Mouse (Mus musculus) frontal cortex, adult 2 months (tissue): ENCODE measurements at regions not wholly inside any gene's neighbourhood (a gene's known extent, or its start where the extent isn't known, plus 50 kb on each side); places are given as distances from the start of the nearest gene placed in this dataset.

Source experiments
- DNase-seq, 2 experiments: peaks; one replicate each; pipeline ENCODE4 v3.0.0; 2022; ENCODE audit warnings: low spot score in 1 of 2; ENCODE audit errors: extremely low spot score in 1 of 2

DNA sequence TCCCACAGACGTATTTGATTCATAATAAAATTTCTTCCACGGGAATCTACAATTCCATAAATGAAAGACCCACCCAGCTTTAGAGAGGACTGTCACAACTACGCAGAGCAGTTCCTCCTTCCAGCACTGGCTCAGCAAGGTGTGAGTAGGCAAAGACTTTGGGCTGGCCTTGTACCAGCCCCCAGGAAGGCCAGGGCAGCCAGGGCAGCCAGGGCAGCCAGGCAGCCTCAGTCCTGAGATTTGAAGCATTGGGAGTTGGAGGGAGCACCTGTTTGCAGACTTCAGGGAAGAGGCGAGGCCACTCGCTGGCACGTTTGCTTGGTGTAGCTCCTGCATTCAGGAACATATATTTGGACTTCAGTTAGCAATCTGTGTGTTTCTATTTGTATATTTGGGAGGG is 70.0 kb upstream of the Spaca7 start:
- DNase-seq: no peak

DNA sequence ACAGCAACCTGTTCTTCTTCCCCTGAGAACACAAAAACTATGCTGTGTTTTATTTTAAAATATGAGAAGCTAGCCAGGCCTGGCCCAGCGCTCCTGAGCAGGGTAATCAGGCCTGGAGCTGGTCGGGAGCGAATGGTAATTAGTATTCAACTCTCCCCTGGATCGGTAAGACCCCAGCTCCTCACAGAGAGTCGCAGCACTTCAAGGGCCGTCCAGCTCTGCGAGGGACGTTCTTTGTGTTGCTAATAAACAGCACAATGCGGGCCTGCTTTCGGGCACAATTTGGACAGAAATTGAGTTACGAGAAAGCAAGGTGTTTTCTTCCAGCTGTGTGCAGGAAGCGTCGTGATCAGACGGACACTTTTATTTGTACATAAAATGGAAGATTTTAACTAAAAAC is 69.5 kb upstream of the Spaca7 start:
- DNase-seq: no peak

DNA sequence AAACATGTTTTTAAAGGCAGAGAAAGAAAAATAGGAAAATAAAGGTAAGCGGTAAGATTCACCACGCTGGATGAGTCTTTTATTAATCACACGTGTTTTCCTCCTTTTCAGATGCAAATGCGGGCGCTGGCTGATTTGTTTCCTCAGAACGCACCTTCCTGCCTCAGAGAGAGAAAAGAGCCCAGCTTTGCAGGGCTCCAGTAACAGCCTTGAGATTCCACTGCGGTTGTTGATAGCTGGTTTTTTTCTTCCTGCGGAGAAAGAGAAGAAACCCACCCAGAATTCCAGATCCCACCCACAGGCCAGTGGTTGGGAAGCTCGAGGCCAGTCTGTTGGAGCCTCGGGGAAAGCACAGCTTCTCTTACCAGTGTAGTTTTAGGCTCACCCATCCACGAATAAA is 68.6 kb upstream of the Spaca7 start:
- DNase-seq: no peak

DNA sequence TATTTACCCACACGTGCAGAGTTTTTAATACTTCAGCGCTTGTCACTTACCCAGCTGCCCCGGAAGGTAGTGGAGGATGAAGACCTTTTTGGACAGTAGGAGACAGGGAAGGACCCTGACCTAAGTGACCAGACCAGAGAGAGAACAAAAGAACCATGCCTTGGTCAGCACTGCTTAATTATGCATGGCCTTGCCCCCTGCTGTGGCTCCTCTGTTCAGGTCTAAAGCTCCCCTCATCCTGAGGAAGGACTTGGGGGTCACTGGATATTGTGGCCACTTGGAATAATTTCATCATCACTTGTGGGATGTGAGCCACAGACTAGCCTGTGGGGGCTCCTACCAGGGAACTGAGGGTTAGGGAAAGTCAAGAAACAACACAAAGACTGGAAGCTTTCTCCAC is 68.1 kb upstream of the Spaca7 start:
- DNase-seq: no peak

DNA sequence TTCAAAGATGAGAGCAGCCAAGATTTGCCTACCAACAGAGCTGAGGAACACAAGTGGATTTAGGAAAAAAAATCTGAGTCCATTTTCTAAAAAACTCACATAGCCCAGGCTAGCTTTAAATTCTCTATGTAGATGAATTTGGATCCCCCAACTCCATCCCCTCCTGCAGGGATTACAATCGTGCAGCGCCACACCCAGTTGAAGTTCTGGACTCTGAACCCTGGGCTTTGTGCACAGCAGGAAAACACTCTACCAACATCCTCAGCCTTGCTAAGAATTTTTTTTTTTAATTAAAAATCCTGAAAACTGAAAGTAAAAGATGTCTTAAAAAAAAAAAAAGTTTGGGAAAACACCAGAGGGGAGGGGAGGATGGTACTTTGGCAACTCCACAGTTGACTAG is 62.6 kb upstream of the Spaca7 start:
- no peak for DNase-seq

DNA sequence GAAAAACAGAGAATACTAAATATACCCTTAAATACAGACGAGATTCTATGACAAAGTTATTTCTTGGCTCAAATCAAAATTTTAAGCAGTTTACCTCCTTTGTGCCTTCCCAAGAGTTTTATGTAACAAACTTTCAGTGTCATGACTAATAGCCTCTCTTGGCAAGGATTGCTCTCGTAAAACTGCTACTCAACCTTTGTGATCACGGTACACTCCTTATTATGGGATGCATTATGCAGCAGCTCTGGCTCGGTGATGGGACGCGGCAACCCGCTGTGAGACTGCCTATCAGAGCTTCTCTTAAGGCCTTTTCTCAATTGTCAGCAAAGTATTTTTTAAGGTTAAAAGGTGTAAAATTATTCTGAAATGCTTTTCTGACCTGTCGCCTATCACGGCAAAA is 59.8 kb upstream of the Spaca7 start:
- DNase-seq: no peak

DNA sequence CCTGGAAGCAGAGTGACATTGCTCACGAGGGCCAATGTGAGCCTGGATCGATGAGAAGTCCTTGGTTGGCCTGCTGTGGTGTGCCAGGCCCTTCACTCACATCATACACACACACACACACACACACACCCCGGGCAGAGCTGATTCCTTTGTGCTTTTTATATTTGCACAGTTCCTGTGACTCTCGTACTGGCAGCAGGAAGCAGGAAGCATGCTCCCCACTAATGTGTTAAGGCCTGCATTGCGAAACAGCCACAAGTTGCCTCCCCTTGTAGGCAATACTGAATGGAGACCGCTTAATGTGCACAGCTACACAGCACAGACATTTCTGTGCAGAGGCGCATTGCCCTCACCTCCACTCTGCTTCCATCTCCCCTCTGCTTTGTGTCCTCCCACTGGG is 58.7 kb upstream of the Spaca7 start:
- DNase-seq: no peak

DNA sequence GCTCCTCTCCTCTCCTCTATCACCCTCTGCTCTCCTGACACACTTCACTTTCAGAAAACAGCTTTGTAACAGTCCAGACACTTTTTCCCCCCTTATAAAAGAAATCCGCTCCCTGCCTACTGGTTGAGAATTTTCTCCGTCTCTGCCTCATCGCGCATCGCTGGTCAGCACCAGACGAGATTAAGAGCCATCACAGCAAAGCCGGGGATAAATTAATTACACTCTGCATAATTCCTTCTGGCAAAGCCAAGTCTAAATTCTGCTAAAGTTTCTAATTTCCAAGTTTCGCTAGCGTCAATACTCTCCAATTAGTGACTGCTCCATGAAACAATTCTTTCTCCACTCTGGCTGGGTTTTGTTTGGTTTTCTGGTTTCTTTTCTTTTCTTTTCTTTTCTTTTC is 51.2 kb upstream of the Spaca7 start:
- DNase-seq: no peak
